Mouse (Mus musculus) megakaryocyte, embryonic 14.5 days (primary cell): ENCODE results near the gene Ankrd6. TPM values are rescaled to one million over a fixed set of nuclear protein-coding genes. Genes with fewer than 3 reads are reported as not detected.
A peak's percentile ranks its signal among the peaks of the same experiment; 100 is the strongest.

Experiments used
- H3K27me3 ChIP-seq: replicated peaks from 2 replicates; pipeline ENCODE3; 2012; ENCODE audit warnings: inconsistent platforms
- H3K36me3 ChIP-seq: replicated peaks from 2 replicates; pipeline ENCODE3; 2012; ENCODE audit warnings: low read length, inconsistent platforms, mixed read lengths
- H3K4me1 ChIP-seq: 2 replicates; pipeline ENCODE4 v1.6.1; 2012; ENCODE audit warnings: inconsistent platforms
- H3K4me3 ChIP-seq: replicated peaks from 2 replicates; pipeline ENCODE3; 2012; ENCODE audit warnings: moderate library complexity, mild to moderate bottlenecking, inconsistent platforms
- H3K9me3 ChIP-seq: 2 replicates; pipeline ENCODE4 v1.6.1; 2012; ENCODE audit warnings: inconsistent platforms
- FLI1 ChIP-seq: IDR thresholded peaks from 2 replicates; pipeline ENCODE4 v1.6.1; 2012; ENCODE audit warnings: low read length, inconsistent platforms, mixed read lengths
- GATA1 ChIP-seq: IDR thresholded peaks from 3 replicates; pipeline ENCODE4 v1.6.1; 2012; ENCODE audit warnings: mixed read lengths, low read length, inconsistent platforms, borderline replicate concordance
- polyA plus RNA-seq: library from polyadenylated mRNA; stranded (reverse); fragments of >175 nt; gene quantifications from 2 replicates; pipeline ENCODE4 v1.2.3, GENCODE M21; 2012; ENCODE audit warnings: low replicate concordance; ENCODE audit not compliant: insufficient read depth

The Ankrd6 gene
- not detected in 2 replicates for polyA plus RNA-seq

DNA sequence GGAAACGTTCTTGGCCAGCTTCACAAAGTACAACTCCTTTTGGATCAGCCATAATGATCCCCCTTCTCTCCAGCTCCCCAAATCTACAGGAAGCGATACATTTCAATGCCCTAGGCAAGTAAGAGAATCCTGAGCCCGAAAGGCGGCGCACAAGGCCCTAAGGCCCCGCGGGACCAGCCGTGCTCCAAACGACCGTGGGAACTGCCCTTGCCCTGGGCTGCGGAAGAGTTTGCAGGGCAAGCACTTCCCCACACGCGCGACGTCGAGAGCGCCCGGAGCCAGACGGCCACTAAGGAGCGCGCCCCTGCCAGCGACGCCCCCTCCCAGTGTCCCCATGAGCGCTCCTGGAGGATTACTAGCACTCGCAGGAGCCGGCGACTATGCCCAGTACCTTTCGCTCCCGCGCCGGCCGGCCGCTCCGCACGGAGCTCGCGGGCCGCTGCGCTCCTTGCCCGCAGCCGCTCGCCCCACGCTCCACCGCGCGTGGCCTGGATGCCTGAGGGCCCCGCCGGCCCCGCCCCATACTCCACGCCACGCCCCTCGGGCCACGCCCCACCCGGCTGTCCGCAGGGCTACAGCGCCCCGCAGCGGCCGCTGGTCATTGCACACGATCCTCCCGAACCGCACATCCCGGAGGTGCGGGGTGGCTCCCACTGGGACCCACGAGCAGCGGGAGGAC lies at the start of gene Ankrd6:
Ankrd6 (minus strand) TSS at position 486 of the 679 bp plus-strand sequence.
- H3K4me3 ChIP-seq: peak within 1 kb of the TSS; percentile 92
- H3K27me3 ChIP-seq: peaks cover 59% of the 10 kb centered on the region
- no peaks in the 10 kb centered on the region for H3K36me3 ChIP-seq
- H3K9me3 ChIP-seq: peaks cover 11% of the 10 kb centered on the region
- no peak for TF ChIP-seq FLI1
- no peak for TF ChIP-seq GATA1
- H3K4me1 ChIP-seq: peaks cover 25% of the 10 kb centered on the region

DNA sequence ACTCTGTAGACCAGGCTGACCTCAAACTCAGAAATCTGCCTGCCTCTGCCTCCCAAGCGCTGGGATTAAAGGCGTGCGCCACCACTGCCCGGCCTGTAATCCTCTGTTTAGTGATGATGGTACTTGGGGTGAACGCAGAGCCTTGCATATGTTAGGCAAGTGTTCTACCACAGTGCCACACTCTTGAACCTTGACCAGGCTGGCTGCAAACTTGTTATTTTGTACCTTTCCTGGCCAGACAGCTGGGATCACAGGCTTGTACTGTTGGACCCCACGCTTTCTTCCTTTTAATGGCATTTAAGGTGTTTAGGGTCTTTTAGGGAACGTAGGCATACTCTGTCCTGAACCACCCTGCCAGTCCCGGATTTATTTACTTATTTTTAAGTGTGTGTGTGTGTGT lies 48.4 kb upstream of the Ankrd6 start:
- Histone ChIP-seq H3K4me3 (no peak overlapping the region), H3K27me3 (peaks cover 12% of the 10 kb centered on the region), H3K36me3 (no peaks in the 10 kb centered on the region), H3K9me3 (peaks cover 5% of the 10 kb centered on the region; the same call in 1 of the 2 replicates), H3K4me1 (no peaks in the 10 kb centered on the region)
- TF ChIP-seq FLI1 (no peak), GATA1 (no peak)

DNA sequence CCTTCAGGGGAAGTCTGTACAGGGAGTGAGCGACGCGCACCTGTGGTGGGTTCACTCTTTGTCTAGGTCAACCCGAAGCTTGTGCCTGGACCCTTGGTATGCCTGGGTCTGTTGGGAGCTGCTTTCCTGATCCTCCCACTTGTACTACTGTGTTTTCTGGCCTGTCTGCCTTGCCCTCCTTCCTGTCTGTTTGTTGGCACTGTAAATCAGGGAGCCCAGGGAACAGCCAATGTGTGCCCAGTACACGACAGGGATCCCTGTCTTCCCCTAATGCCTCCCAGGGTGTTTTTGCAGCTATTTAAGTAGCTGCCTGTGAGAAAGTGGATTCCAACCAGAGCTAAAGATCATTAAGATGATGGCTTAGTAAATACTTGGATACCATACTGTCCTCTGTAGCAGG lies 46.9 kb upstream of the Ankrd6 start:
- Histone ChIP-seq H3K36me3 (no peaks in the 10 kb centered on the region), H3K4me3 (no peak overlapping the region), H3K27me3 (peaks cover 12% of the 10 kb centered on the region), H3K4me1 (no peaks in the 10 kb centered on the region), H3K9me3 (peaks cover 5% of the 10 kb centered on the region; the same call in 1 of the 2 replicates)
- no peak for TF ChIP-seq GATA1
- TF ChIP-seq FLI1: no peak

DNA sequence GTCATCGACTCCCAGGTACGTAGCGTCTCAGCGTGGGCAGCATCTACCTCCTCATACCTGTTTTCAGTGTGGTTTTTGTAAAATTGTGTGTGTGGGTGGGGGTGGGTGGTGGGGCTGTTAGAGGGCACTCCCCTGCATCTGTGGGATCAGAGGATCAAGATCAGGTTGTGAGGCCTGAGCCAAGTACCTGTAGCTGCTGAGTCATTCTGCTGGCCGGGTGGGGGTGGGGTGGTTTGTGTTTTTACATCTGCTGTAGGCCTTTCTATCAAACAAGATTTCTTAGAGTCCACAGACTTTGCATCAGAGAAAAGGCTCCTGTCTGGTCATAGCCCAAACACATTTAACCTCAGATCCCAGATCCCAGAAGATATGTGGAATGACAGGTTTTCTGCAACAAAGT lies 45.4 kb upstream of the Ankrd6 start:
- Histone ChIP-seq H3K9me3 (peaks cover 5% of the 10 kb centered on the region; the same call in 1 of the 2 replicates), H3K36me3 (no peaks in the 10 kb centered on the region), H3K27me3 (peaks cover 21% of the 10 kb centered on the region), H3K4me1 (no peaks in the 10 kb centered on the region), H3K4me3 (no peak overlapping the region)
- TF ChIP-seq FLI1 (no peak), GATA1 (no peak)

DNA sequence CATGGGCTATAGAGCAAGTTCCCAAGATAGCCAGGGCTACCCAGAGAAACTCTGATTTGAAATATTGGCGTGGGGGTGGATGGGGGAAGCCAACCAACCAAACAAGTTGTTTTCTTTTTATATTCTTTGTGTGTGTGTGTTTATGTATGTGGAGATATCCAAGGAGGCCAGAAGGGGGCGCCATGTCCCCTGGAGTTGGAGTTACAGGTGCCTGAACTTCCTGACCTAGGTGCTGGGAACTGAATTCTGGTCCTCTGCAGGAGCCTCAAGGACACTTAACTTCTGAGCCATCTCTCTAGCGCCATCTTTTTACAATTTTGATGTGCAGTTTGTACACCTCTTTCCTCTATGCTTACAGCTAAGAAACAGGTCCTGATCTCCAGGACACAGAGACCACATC lies 43.5 kb upstream of the Ankrd6 start:
- peaks cover 5% of the 10 kb centered on the region; the same call in 1 of the 2 replicates for H3K9me3 ChIP-seq
- H3K27me3 ChIP-seq: peaks cover 28% of the 10 kb centered on the region
- no peaks in the 10 kb centered on the region for H3K4me1 ChIP-seq
- no peaks in the 10 kb centered on the region for H3K36me3 ChIP-seq
- no peak for TF ChIP-seq FLI1
- TF ChIP-seq GATA1: no peak
- no peak overlapping the region for H3K4me3 ChIP-seq

DNA sequence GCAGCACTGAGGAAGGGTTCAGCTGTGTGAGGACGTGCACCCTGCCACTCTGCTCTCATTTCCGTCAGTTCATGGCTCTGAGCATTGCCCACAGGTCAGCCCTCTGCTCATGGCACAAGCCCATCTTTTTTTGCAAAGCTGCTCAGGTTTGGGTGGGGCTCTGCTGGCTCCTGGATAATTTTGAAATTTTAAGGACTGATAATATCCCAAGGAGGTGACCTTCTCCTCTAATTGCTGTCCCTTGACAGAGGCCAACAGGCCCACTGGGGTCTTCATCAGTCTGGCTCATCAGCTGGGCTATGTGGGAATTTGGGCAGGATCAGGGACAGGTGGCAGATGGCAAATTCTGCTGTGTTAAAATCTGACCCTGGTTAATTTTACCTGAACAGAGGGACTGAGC lies 38.7 kb upstream of the Ankrd6 start:
- Histone ChIP-seq H3K4me1 (peaks cover 3% of the 10 kb centered on the region; the same call in 1 of the 2 replicates), H3K27me3 (peaks cover 48% of the 10 kb centered on the region), H3K9me3 (peaks cover 14% of the 10 kb centered on the region), H3K36me3 (no peaks in the 10 kb centered on the region), H3K4me3 (peak overlapping the region; percentile 59)
- TF ChIP-seq GATA1 (no peak), FLI1 (no peak)

DNA sequence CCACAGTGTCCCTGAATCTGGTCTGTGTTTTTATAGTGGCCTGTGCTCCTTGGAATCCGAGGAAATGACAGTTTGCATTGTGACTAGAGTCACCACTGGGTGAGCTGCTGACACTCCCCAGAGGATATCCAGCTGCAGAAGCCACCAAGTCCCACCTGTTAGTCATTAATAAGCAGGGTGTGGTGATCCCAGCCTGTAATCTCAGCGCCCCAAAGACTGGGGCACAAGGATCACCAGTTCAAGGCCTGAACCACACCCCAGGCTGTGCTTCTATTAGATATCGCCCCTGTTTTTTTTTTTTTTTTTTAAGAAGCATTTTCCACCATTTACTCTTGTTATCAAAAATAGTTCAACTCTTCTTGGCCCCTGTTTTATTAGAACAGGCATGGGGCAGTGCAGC lies 36.4 kb upstream of the Ankrd6 start:
- Histone ChIP-seq H3K4me3 (no peak overlapping the region), H3K27me3 (peaks cover 70% of the 10 kb centered on the region), H3K9me3 (peaks cover 12% of the 10 kb centered on the region), H3K4me1 (peaks cover 24% of the 10 kb centered on the region), H3K36me3 (no peaks in the 10 kb centered on the region)
- TF ChIP-seq FLI1 (no peak), GATA1 (no peak)

DNA sequence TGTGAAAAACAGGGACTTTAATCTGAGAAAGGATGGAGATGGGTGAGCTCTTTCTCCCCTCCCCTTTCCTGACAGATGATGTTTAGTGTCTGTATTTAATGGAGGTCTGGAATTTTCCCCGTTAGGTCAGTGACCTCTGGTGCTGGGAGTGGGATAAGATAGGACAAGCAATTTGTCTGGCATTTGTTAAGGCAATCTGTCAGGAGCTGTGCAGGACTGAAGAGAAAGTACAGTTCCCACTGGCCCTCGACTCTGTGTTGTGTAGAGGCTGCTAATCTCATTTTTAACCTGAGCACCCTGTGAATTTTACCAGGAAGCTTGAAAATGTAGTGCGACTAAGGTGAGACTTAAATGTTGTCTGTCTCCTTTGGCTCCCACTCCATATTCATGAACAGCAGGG lies 35.0 kb upstream of the Ankrd6 start:
- peaks cover 31% of the 10 kb centered on the region for H3K4me1 ChIP-seq

DNA sequence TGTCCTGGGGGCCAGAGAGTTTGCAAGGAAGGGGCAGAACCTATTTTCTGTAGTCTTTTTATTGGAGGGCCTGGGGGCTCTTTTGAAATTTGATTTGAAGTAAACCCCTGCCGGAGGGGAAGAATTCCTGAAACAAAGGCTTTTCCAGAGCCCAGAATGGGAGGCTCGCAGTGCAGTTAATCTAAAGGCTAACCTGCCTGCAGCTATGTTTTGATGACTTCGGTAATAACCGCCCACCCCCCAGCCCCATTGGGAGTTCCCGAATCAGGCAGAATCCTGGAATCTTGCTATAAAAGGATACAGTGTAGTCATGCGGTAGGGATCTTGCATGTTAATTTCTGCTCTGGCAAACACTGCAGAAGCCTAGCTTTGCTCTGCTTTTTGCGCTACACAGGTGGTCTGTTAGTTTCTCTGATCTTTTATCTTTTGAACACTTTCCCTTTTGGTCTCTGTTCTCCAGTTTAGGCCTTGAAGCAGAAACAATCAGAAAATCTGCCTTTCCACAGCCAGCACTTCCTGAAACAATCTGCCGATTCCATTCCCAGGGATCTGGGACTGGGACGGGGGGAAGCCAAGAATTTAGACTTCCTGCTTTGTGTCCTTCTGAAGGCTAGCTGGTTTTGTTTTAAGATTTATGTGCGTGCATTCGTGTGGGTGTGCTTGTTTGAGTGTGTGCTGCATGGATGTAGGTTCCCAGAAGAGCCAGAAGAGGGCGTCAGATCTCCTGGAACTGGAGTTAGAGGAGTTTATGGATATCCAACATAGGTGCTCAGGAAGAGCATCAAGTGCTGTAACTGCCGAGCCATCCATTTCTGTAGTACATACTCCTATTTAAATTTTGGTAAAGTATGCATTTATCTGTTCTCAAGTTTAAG lies 34.4 kb upstream of the Ankrd6 start:
- peaks cover 22% of the 10 kb centered on the region for H3K9me3 ChIP-seq
- peaks cover 76% of the 10 kb centered on the region for H3K27me3 ChIP-seq
- no peak for TF ChIP-seq GATA1
- TF ChIP-seq FLI1: no peak
- no peaks in the 10 kb centered on the region for H3K36me3 ChIP-seq
- H3K4me1 ChIP-seq: peaks cover 31% of the 10 kb centered on the region
- H3K4me3 ChIP-seq: peak overlapping the region; percentile 95

More for the DNA sequence above, 35.0 kb upstream of the Ankrd6 start:
- peaks cover 20% of the 10 kb centered on the region for H3K9me3 ChIP-seq
- TF ChIP-seq FLI1 (no peak), GATA1 (no peak)
- peaks cover 73% of the 10 kb centered on the region for H3K27me3 ChIP-seq
- H3K36me3 ChIP-seq: no peaks in the 10 kb centered on the region
- H3K4me3 ChIP-seq: no peak overlapping the region

DNA sequence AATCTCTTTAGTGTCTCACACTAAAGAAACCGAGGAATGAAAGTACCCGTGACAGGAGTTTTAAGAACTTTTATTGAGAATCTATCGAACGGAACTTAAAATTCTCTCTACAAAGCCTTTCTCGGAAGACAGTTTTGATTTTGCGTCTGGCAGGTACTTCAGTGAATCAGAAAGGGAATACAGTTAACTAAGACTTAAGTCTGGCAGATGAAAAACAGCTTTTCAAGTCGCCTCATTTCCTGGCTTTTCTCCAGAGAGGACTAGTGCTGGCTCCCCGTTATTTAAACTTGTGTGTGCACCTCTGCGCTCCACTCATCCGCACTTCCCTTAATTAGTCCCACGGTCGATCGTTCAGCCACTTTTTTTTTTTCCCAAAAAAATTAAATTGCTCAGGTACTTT lies 33.6 kb upstream of the Ankrd6 start:
- Histone ChIP-seq H3K9me3 (peaks cover 25% of the 10 kb centered on the region), H3K4me3 (peak overlapping the region; percentile 95), H3K27me3 (peaks cover 75% of the 10 kb centered on the region), H3K4me1 (peaks cover 31% of the 10 kb centered on the region), H3K36me3 (no peaks in the 10 kb centered on the region)
- TF ChIP-seq FLI1: no peak
- TF ChIP-seq GATA1: no peak
